Mouse (Mus musculus): Measurements from ENCODE around the gene Fbxl16. TPM values are rescaled to one million over a fixed set of nuclear protein-coding genes. Genes with fewer than 3 reads are reported as not detected.
A peak's percentile ranks its signal among the peaks of the same experiment; 100 is the strongest.

Gene Fbxl16
- polyA plus RNA-seq, 1 experiment from 2014 or later = 0.43 TPM

GRCm38 (mm10) chr17:25833291-25833663 is 24.4 kb downstream of the Fbxl16 start, which contains the start of gene Stub1:
TSS of gene Stub1 (minus strand) at chr17:25833404.
- peak within 1 kb of the TSS; percentile 55 for H3K4me3 ChIP-seq (ENCODE audit: low read depth, low read length)
- no peaks in the 10 kb centered on the region for H3K9me3 ChIP-seq (ENCODE audit: low read length)
- H3K9ac ChIP-seq (replicated peaks; ENCODE audit: low read depth) = peak within 1 kb of the TSS; percentile 66
- WGBS = 4% methylated on average over 24 of the region's 24 CpGs
- peak within 1 kb of the TSS; percentile 98 for H3K27ac ChIP-seq (ENCODE audit: low read length)
- H3K36me3 ChIP-seq (ENCODE audit: insufficient read depth, low read length) = 0 out of 2 replicates have a peak, but pooled peaks cover 5% of the 10 kb centered on the region
- H3K4me1 ChIP-seq (ENCODE audit: insufficient read depth, low read depth, low read length) = peaks cover 45% of the 10 kb centered on the region
- peak; percentile 97 for DNase-seq (ENCODE audit: low spot score)
- H3K4me2 ChIP-seq (replicated peaks; ENCODE audit: low read depth, low read length) = peak within 1 kb of the TSS; percentile 84
- no peak for TF ChIP-seq EP300 (IDR thresholded peaks at IDR 0.05)
- no peak for TF ChIP-seq CTCF (IDR thresholded peaks at IDR 0.05)
- peak; percentile 79 for ATAC-seq
- no peaks in the 10 kb centered on the region for H3K27me3 ChIP-seq (replicated peaks; ENCODE audit: insufficient read depth, low read length)

GRCm38 (mm10) chr17:25833961-25834594 is 25.2 kb downstream of the Fbxl16 start:
- Histone ChIP-seq H3K9me3 (ENCODE audit: low read length) (no peaks in the 10 kb centered on the region), H3K27me3 (replicated peaks; ENCODE audit: insufficient read depth, low read length) (no peaks in the 10 kb centered on the region), H3K27ac (ENCODE audit: low read length) (peak overlapping the region; percentile 98), H3K4me1 (ENCODE audit: insufficient read depth, low read depth, low read length) (peaks cover 45% of the 10 kb centered on the region), H3K9ac (replicated peaks; ENCODE audit: low read depth) (peak overlapping the region; percentile 55; the same call in 1 of the 2 replicates), H3K36me3 (ENCODE audit: insufficient read depth, low read length) (0 out of 2 replicates have a peak, but pooled peaks cover 5% of the 10 kb centered on the region), H3K4me3 (ENCODE audit: low read depth, low read length) (peak overlapping the region; percentile 55), H3K4me2 (replicated peaks; ENCODE audit: low read depth, low read length) (peak overlapping the region; percentile 84)
- 19% methylated on average over 5 of the region's 6 CpGs for WGBS
- no peak for ATAC-seq
- DNase-seq (ENCODE audit: low spot score) = peak; percentile 31
- TF ChIP-seq CTCF (IDR thresholded peaks at IDR 0.05) = no peak
- TF ChIP-seq EP300 (IDR thresholded peaks at IDR 0.05) = no peak

GRCm38 (mm10) chr17:25834595-25835222 is 25.8 kb downstream of the Fbxl16 start:
- Histone ChIP-seq H3K9me3 (ENCODE audit: low read length) (no peaks in the 10 kb centered on the region), H3K4me1 (ENCODE audit: insufficient read depth, low read depth, low read length) (peaks cover 39% of the 10 kb centered on the region), H3K4me2 (replicated peaks; ENCODE audit: low read depth, low read length) (peak overlapping the region; percentile 84), H3K9ac (replicated peaks; ENCODE audit: low read depth) (0 out of 2 replicates have a peak overlapping the region, but pooled peaks have one; percentile 13), H3K27me3 (replicated peaks; ENCODE audit: insufficient read depth, low read length) (no peaks in the 10 kb centered on the region), H3K36me3 (ENCODE audit: insufficient read depth, low read length) (0 out of 2 replicates have a peak, but pooled peaks cover 5% of the 10 kb centered on the region), H3K27ac (ENCODE audit: low read length) (peak overlapping the region; percentile 98; the same call in 1 of the 2 replicates), H3K4me3 (ENCODE audit: low read depth, low read length) (peak overlapping the region; percentile 55; the same call in 1 of the 2 replicates)
- 79% methylated on average over 12 of the region's 12 CpGs for whole genome bisulfite sequencing
- ATAC-seq = no peak
- TF ChIP-seq EP300 (IDR thresholded peaks at IDR 0.05) = no peak
- DNase-seq (ENCODE audit: low spot score) = no peak

DNA sequence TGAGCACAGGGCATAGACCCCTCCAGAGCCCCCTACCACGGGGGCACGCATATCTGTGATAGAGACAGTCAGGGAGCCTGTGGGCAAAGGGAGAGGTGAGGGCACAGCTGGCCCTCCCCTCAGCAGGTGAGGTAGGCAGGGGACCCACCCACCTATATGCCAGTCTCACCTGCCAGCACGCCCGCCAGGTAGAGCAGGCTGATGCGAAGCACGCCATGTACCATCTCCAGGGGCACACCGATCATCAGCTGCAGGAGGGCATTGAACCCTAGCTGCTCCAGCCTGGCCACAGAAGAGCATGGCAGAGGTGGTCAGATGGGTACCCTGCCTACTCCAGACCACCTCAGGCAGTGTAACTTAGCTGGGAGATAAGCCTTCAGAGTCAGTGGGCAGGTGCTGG is 26.4 kb downstream of the Fbxl16 start:
- peaks cover 6% of the 10 kb centered on the region; the same call in 1 of the 2 replicates for H3K36me3 ChIP-seq (ENCODE audit: insufficient read depth, low read length)
- H3K4me3 ChIP-seq (ENCODE audit: low read depth, low read length) = no peak overlapping the region
- H3K4me2 ChIP-seq (replicated peaks; ENCODE audit: low read depth, low read length) = 0 out of 2 replicates have a peak overlapping the region, but pooled peaks have one; percentile 84
- no peak overlapping the region for H3K9ac ChIP-seq (replicated peaks; ENCODE audit: low read depth)
- peaks cover 39% of the 10 kb centered on the region for H3K4me1 ChIP-seq (ENCODE audit: insufficient read depth, low read depth, low read length)
- no peak for TF ChIP-seq EP300 (IDR thresholded peaks at IDR 0.05)
- TF ChIP-seq CTCF (IDR thresholded peaks at IDR 0.05) = no peak
- DNase-seq (ENCODE audit: low spot score) = no peak
- 94% methylated on average over 7 of the region's 7 CpGs for WGBS
- H3K27me3 ChIP-seq (replicated peaks; ENCODE audit: insufficient read depth, low read length) = no peaks in the 10 kb centered on the region
- H3K9me3 ChIP-seq (ENCODE audit: low read length) = no peaks in the 10 kb centered on the region
- H3K27ac ChIP-seq (ENCODE audit: low read length) = no peak overlapping the region
- no peak for ATAC-seq

GRCm38 (mm10) chr17:25835816-25836215 is 26.9 kb downstream of the Fbxl16 start:
- no peak for TF ChIP-seq CTCF (IDR thresholded peaks at IDR 0.05)
- no peak for TF ChIP-seq EP300 (IDR thresholded peaks at IDR 0.05)
- 84% methylated on average over 16 of the region's 16 CpGs for WGBS
- no peaks in the 10 kb centered on the region for H3K27me3 ChIP-seq (replicated peaks; ENCODE audit: insufficient read depth, low read length)
- no peak overlapping the region for H3K27ac ChIP-seq (ENCODE audit: low read length)
- no peak for ATAC-seq
- H3K36me3 ChIP-seq (ENCODE audit: insufficient read depth, low read length) = peaks cover 6% of the 10 kb centered on the region; the same call in 1 of the 2 replicates
- no peak for DNase-seq (ENCODE audit: low spot score)
- no peak overlapping the region for H3K4me2 ChIP-seq (replicated peaks; ENCODE audit: low read depth, low read length)
- no peak overlapping the region for H3K4me3 ChIP-seq (ENCODE audit: low read depth, low read length)
- H3K4me1 ChIP-seq (ENCODE audit: insufficient read depth, low read depth, low read length) = peaks cover 39% of the 10 kb centered on the region
- no peak overlapping the region for H3K9ac ChIP-seq (replicated peaks; ENCODE audit: low read depth)
- H3K9me3 ChIP-seq (ENCODE audit: low read length) = no peaks in the 10 kb centered on the region

- 26% methylated on average over 20 of the region's 23 CpGs for WGBS
- TF ChIP-seq EP300 (IDR thresholded peaks at IDR 0.05) (no peak), CTCF (IDR thresholded peaks at IDR 0.05) (no peak)
- H3K4me3 ChIP-seq (ENCODE audit: low read depth, low read length) = peak overlapping the region; percentile 31; the same call in 1 of the 2 replicates
- ATAC-seq (no peak), DNase-seq (ENCODE audit: low spot score) (no peak)
- H3K27ac ChIP-seq (ENCODE audit: low read length) = no peak overlapping the region
- H3K9me3 ChIP-seq (ENCODE audit: low read length) = no peaks in the 10 kb centered on the region
- no peaks in the 10 kb centered on the region for H3K27me3 ChIP-seq (replicated peaks; ENCODE audit: insufficient read depth, low read length)
- peaks cover 33% of the 10 kb centered on the region for H3K4me1 ChIP-seq (ENCODE audit: insufficient read depth, low read depth, low read length)
- H3K4me2 ChIP-seq (replicated peaks; ENCODE audit: low read depth, low read length) = peak overlapping the region; percentile 68
- H3K36me3 ChIP-seq (ENCODE audit: insufficient read depth, low read length) = peaks cover 5% of the 10 kb centered on the region; the same call in 1 of the 2 replicates
- no peak overlapping the region for H3K9ac ChIP-seq (replicated peaks; ENCODE audit: low read depth)
Measured at GRCm38 (mm10) chr17:25836397-25837075, 27.7 kb downstream of the Fbxl16 start.

All from lung, postnatal 0 days (tissue).